Mouse (Mus musculus) adrenal gland, postnatal 25 days (tissue): Measurements from ENCODE around the gene Rab28. TPM values are rescaled to one million over a fixed set of nuclear protein-coding genes. Genes with fewer than 3 reads are reported as not detected.

Experiments used
- DNase-seq: peaks from one replicate; pipeline ENCODE4 v3.0.0; 2021; ENCODE audit warnings: mixed read lengths
- total RNA-seq: library from RNA; stranded (reverse); gene quantifications from 2 replicates; pipeline ENCODE4 v1.2.3, GENCODE M21; 2021

Rab28 gene
- total RNA-seq, 1 experiment from 2014 or later, result 58.6 TPM

DNA sequence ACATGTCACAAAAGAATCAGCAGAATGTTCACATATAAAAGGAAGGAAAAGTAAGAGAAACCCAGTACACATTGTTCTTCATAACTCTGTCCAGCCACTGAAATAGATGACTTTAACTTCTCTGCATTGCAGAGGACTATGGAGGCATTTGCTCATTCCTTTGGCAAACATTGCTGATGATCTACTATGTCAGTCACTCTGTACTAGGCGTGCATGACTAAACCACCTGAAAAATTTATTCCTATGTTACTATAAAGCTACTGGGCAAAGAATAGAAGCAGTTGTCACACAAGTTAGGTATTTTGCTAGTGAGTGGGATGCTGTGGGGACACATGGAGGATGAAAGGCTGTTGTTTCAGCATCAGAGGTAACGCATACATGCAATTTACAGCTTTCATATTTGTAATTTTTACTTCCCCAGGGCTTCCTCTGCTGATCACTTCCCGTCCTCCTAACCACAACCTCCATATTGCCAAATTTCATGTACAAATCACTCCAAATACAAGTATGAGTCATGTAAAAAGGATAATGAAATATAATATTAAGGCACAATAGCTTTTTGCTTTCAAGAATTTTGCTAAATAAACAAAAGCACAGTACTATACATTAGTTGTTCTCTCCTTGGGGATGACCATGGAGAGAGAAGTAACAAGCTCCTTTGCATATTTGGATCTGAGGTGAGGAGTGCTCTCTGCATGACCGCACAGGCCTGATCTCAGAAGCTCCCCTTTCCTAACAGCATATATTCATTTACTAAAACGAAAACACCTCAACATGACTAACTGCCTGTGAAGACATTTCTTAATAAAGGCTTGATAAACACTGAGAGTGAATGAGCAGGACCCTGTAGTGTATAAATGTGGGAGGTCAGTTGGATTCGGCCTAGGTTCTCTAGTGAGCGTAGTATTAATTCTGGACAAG, 80.5 kb downstream of the Rab28 start:
- no peak for DNase-seq

DNA sequence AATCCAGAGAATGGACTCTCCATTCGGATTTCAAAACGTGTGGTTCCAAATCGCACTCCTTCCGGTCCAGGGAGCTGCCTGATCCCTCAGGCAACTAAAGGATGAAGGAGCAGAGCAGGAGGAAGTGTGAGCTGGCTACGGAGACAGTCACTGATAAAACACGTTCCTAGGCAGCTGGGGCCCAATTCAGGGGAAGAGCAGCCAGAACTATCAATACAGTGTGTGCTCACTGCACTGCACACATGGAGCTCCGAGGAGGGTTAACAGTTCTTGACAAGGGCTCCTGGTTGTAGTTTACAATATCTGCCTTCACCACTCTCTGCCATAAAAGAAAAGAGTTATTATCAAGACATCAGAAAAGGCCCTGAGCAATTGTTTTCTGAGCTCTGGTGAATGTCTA, 82.4 kb downstream of the Rab28 start:
- no peak for DNase-seq

DNA sequence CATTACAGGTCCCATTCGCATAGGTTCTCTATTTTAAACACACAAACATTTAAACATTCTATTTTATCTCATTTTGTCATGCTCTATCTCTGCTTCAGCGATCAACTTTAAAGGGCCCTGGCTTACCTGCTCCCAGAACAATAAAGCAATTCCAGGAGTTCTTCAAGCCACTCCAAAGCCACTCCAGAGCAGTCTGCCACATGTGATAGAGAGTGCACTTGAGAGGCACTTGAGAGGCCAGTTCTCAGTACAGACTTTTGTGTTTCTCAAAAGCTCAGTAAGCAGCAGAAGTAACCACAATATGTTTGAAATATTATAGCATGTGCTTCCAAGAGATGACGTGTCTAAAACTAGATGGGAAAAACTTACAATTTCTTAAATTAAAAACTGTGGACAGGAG, 86.2 kb downstream of the Rab28 start:
- no peak for DNase-seq

DNA sequence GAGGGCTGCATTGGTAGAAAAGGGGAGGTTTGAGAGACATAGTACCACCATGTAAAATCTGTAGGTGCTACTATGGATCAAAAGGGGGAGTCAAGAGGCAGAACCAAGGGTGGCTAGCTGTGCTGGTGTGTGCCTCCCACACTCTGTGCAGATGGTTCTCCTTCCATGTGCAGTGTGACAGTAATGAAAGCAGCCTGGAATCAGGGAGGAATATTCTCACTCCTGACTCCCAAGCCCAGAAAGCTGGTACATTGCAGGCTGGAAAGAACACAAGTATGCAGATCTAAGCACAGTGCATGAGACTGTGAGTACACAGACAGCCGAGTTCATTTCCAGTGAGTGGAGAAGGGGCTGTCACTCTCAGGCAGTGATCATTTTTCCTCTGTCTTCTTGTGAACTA, 89.0 kb downstream of the Rab28 start:
- no peak for DNase-seq

DNA sequence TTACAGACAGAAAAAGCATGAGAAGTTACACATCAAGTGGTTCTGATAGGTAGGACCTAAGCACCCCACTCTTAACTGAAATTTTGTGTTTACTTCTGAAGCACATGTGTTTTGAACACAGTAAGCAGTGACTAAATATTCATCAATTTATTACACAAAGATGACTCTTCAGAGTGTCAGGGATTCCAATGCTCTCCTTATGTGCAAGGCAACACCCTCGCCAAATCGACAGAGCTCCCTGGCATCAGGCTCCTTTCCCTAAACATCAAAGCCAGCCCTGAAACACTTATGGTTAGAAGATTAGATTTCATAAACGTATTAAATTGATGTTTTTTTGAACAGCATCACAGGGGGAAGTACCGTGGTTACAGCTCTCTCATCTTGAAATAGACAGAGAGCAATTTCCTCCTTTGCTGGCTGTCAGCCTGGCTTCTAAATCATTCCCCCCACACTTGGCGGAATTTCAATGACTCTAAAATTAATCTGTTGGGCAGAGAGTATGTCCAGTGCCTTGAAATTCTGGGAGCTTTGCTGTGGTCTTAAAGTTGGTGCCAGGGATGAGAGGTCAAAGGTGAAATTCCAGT, 97.4 kb downstream of the Rab28 start:
- DNase-seq, result no peak

DNA sequence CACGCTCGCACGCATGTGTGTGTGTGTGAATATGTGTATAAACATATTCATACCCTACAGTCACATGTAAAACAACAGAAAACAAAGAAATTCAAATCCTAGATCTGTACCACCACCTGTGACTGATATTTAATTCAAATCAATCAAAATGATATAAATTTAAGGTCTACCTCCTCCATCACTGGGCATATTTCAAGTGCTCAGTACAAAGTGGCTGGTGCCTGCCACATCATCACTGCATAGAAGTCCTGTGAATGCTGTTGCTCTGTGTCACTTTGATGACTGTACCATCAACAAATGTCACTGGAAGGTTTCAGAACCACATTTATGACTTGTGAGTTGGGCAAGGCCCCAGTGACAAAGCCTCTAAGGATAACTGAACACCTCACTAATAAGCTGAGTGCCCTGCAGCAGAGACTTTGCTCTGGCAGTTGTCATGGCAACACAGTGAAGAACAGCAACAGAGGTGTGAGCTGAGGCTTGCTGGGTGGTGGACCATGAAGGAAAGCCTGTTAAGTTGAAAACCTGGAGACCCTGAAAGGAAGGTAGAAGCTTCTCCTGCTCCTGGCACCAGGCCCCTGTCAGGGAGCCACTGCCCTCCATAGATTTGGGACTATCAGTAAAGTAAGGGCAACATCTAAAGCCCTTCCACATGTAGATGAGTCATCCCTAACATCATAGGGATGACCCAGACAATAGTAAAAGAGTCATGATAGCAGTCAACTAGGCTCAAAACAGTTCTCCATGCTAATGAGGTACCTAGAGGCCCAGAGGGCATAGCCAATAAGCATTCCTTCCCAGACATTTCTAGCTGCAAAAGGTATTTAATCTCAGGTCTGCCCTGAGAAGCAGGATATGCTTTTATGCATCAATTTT, 111.5 kb downstream of the Rab28 start:
- no peak for DNase-seq

DNA sequence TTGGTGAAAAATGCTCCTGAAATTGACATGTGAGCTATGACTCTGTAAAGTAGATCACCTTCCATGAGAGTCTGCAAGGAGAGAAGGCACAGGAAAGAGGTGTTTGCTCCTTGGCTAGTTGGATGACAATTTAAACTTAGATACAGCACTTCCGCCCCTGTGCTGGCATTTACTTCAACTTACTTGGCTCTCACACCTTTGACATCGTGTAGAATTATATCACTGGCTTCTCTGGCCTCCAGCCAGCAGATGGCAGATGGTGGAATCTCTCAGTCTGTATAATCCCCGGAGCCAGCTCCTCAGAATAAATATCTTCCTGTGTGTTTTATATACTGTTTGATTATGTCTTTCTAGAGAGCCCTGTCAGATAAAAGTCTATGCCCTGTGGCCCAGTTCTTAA, 112.8 kb downstream of the Rab28 start:
- DNase-seq, result peak; percentile 11

DNA sequence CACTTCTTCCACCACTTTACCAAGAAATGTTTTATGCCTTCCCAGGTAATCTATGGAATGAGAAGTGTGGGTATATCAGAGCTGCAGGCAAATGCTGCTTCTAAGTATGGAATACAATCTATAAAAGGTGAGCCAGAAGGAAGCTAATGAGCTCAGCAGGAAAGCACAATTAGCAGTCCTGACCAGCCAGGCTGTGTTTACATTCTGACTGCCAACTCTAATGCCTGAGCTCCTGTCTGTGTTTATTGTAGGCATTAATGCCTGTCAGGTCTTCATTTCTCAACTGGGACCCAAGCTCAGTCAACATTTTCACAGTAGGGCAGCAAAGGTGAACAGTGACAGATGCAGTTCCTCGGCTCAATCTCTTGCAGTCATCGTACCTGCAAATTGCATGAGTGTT, 129.9 kb downstream of the Rab28 start:
- DNase-seq, result no peak

Other genes with a start within 250 kb of the Rab28 start
- not detected in 2 replicates for gene Nkx3-2, start 56.3 kb upstream of the Rab28 start, total RNA-seq
- 42.9 and 43.3 TPM in 2 replicates for gene Bod1l, start 136.2 kb upstream of the Rab28 start, total RNA-seq